Mouse (Mus musculus): ENCODE data around the gene Dnaaf5.

Dnaaf5 gene

DNA sequence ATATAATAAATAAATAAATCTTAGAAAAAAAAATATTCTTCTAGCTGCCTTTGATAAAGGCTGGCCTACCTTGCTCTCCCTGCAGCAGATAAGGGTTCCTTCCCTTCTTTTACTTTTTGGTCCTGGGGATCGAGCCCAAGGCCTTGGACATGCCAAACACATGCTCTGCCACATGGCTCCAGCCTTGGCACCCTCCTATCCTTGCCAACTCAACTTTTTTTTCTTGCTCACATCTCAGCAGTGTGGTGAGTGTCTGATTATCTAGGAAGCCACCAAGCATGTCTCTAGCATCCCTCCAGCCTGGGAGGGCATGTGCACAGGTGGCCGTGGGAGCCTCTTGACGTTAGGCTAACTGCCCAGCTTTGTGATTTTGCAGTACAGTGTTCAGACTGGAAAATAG, 78.3 kb downstream of the Dnaaf5 start:
- no peak for DNase-seq (ENCODE audit: low spot score in 2 of 2)

DNA sequence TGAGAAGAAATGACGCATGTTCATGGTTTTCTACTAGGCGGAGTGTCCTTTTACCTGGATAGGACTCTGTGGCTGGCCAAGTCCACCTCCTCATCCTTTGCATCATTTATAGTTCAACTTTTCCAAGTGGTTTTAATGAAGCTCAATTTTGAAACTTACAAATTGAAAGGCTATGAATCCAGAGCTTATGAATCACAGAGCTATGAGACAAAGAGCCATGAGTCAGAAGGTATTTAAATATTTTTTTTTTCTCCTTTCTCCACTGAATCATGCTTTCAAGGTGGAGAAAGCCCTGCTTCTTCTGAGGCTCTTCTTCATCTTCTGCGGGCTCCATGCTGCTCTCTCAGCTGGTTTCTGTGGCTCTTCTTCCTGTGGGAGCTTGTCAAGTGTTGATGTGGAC, 79.7 kb downstream of the Dnaaf5 start:
- DNase-seq (ENCODE audit: low spot score in 2 of 2) = no peak

DNA sequence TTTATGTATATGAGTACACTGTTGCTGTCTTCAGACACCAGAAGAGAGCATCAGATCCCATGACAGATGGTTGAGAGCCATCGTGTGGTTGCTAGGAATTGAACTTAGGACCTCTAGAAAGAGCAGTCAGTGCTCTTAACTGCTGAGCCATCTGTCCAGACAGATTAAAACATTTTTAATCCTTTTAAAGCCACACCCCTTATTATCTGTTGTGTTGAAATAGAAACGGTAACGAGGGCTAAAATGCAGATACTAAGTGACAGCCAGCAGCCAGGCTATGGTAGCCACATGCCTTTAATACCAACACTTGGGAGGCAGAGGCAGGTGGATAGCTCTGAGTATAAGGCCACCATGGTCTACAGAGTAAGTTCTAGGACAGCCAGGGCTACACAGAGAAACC, 82.1 kb downstream of the Dnaaf5 start:
- DNase-seq (ENCODE audit: low spot score in 2 of 2) = no peak

DNA sequence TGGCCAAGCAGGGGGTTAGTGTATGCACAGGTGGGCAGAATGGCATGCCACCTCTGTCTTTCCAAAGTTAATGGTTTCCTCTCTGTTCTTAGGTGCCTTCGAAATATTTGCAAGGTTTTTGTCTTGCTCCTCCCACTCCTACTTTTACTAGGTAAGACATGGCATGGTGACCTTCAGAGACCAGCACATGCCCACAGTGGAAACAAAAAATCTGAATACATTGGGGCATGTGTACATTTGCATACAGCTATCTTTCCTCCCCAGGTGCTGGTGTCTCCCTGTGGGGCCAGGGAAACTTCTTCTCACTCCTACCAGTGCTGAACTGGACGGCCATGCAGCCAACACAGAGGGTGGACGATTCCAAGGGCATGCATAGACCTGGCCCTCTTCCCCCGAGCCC, 84.4 kb downstream of the Dnaaf5 start:
- DNase-seq (ENCODE audit: low spot score in 2 of 2) = no peak

Measured in urinary bladder, adult 18-20 months (tissue).